Mouse (Mus musculus) hindbrain, postnatal 0 days (tissue): ENCODE data around the gene Itm2b. TPM values are rescaled to one million over a fixed set of nuclear protein-coding genes. Genes with fewer than 3 reads are reported as not detected.

Source experiments
- ATAC-seq: fragments of 200-750 bp; cut with Nextera tagmentation; 2 replicates; pipeline ENCODE4 v1.8.0; 2017; ENCODE audit warnings: mild to moderate bottlenecking, moderate TSS enrichment, moderate library complexity
- DNase-seq: peaks from one replicate; pipeline ENCODE4 v3.0.0-alpha.2; 2015; ENCODE audit warnings: low spot score
- H3K27ac ChIP-seq: fragments of 300-500 bp; sonication (generic); 2 replicates; pipeline ENCODE4 v1.5.1; 2014; ENCODE audit warnings: mild to moderate bottlenecking
- H3K27me3 ChIP-seq: fragments of 300-500 bp; sonication (generic); 2 replicates; pipeline ENCODE4 v1.6.1; 2014; ENCODE audit warnings: low read length, mixed read lengths; ENCODE audit not compliant: insufficient read depth
- H3K36me3 ChIP-seq: fragments of 300-500 bp; sonication (generic); 2 replicates; pipeline ENCODE4 v1.6.1; 2014; ENCODE audit warnings: low read length, mixed read lengths; ENCODE audit not compliant: insufficient read depth
- H3K4me1 ChIP-seq: fragments of 300-500 bp; sonication (generic); 2 replicates; pipeline ENCODE4 v1.6.1; 2014; ENCODE audit warnings: antibody characterized with exemption, low read length, mixed read lengths; ENCODE audit not compliant: insufficient read depth
- H3K4me2 ChIP-seq: fragments of 300-500 bp; sonication (generic); 2 replicates; pipeline ENCODE4 v1.6.1; 2014; ENCODE audit warnings: low read depth, mild to moderate bottlenecking, low read length, moderate library complexity, mixed read lengths
- H3K4me3 ChIP-seq: fragments of 300-500 bp; sonication (generic); 2 replicates; pipeline ENCODE4 v1.5.1; 2014; ENCODE audit warnings: low read length
- H3K9ac ChIP-seq: fragments of 300-500 bp; sonication (generic); replicated peaks from 2 replicates; pipeline ENCODE4 v1.6.1; 2014; ENCODE audit warnings: mild to moderate bottlenecking, low read length, moderate library complexity, mixed read lengths
- H3K9me3 ChIP-seq: fragments of 300-500 bp; sonication (generic); 2 replicates; pipeline ENCODE4 v1.6.1; 2016; ENCODE audit warnings: low read length, mixed read lengths
- CTCF ChIP-seq: IDR thresholded peaks from 2 replicates; pipeline ENCODE4 v1.5.1; 2016; ENCODE audit warnings: antibody characterized with exemption, control low read depth, low read depth
- WGBS: fragments of 180-500 bp; shearing (Covaris S2); extraction: QIAGEN DNeasy Blood & Tissue Kit; methylation state at CpG from one replicate; pipeline ENCODE4 v1.1.7; 2014; 5-methylcytosine and 5-hydroxymethylcytosine counted together
- polyA plus RNA-seq: library from polyadenylated mRNA; unstranded; fragments of >200 nt; fragmentation: Nextera tagmentation; extraction: Ambion mirVana; gene quantifications from 2 replicates; pipeline ENCODE4 v1.2.1, GENCODE M21; 2015
- total RNA-seq: library from RNA; depleted of rRNA; stranded (reverse); fragments of >200 nt; gene quantifications from 2 replicates; pipeline ENCODE4 v1.2.3, GENCODE M21; 2014

The Itm2b gene
- total and polyA plus RNA-seq, 2 experiments from 2014 or later = 446 to 1,059 TPM

- no peak overlapping the region for H3K9ac ChIP-seq
- no peaks in the 10 kb centered on the region for H3K27me3 ChIP-seq
- no peak for DNase-seq
- no peaks in the 10 kb centered on the region for H3K9me3 ChIP-seq
- no peak overlapping the region for H3K4me2 ChIP-seq
- H3K4me1 ChIP-seq = no peaks in the 10 kb centered on the region
- no peak overlapping the region for H3K27ac ChIP-seq
- no peak for ATAC-seq
- no peak for TF ChIP-seq CTCF
- 73% methylated on average over 3 of the region's 3 CpGs for WGBS
- no peaks in the 10 kb centered on the region for H3K36me3 ChIP-seq
- no peak overlapping the region for H3K4me3 ChIP-seq
These were observed 18.9 kb upstream of the Itm2b start for GRCm38 (mm10) chr14:73404016-73404415.

GRCm38 (mm10) chr14:73403351-73403750, 18.3 kb upstream of the Itm2b start:
- TF ChIP-seq CTCF = no peak
- no peaks in the 10 kb centered on the region for H3K36me3 ChIP-seq
- H3K4me1 ChIP-seq = no peaks in the 10 kb centered on the region
- no peaks in the 10 kb centered on the region for H3K9me3 ChIP-seq
- ATAC-seq (no peak), DNase-seq (no peak)
- no peak overlapping the region for H3K4me3 ChIP-seq
- no peak overlapping the region for H3K9ac ChIP-seq
- H3K4me2 ChIP-seq = no peak overlapping the region
- H3K27me3 ChIP-seq = no peaks in the 10 kb centered on the region
- no peak overlapping the region for H3K27ac ChIP-seq
- whole genome bisulfite sequencing = 63% methylated on average over 5 of the region's 5 CpGs

GRCm38 (mm10) chr14:73402296-73403035, 17.4 kb upstream of the Itm2b start:
- H3K4me2 ChIP-seq = no peak overlapping the region
- H3K9ac ChIP-seq = no peak overlapping the region
- TF ChIP-seq CTCF = no peak
- no peak overlapping the region for H3K4me3 ChIP-seq
- H3K27me3 ChIP-seq = no peaks in the 10 kb centered on the region
- H3K36me3 ChIP-seq = no peaks in the 10 kb centered on the region
- no peaks in the 10 kb centered on the region for H3K4me1 ChIP-seq
- H3K9me3 ChIP-seq = no peaks in the 10 kb centered on the region
- H3K27ac ChIP-seq = no peak overlapping the region
- DNase-seq = no peak
- ATAC-seq = no peak
- WGBS = 81% methylated on average over 11 of the region's 11 CpGs

GRCm38 (mm10) chr14:73401408-73401807, 16.3 kb upstream of the Itm2b start:
- DNase-seq (no peak), ATAC-seq (no peak)
- no peaks in the 10 kb centered on the region for H3K36me3 ChIP-seq
- no peak overlapping the region for H3K4me3 ChIP-seq
- no peaks in the 10 kb centered on the region for H3K9me3 ChIP-seq
- H3K27ac ChIP-seq = no peak overlapping the region
- TF ChIP-seq CTCF = no peak
- no peaks in the 10 kb centered on the region for H3K27me3 ChIP-seq
- no peaks in the 10 kb centered on the region for H3K4me1 ChIP-seq
- 76% methylated on average over 3 of the region's 3 CpGs for WGBS
- H3K4me2 ChIP-seq = no peak overlapping the region
- no peak overlapping the region for H3K9ac ChIP-seq

GRCm38 (mm10) chr14:73399866-73400618, 15.0 kb upstream of the Itm2b start:
- WGBS = 26% methylated on average over 15 of the region's 15 CpGs
- Histone ChIP-seq H3K36me3 (no peaks in the 10 kb centered on the region), H3K4me1 (no peaks in the 10 kb centered on the region), H3K27ac (0 out of 2 replicates have a peak overlapping the region, but pooled peaks have one; percentile 16), H3K27me3 (no peaks in the 10 kb centered on the region), H3K4me2 (no peak overlapping the region), H3K9ac (no peak overlapping the region), H3K4me3 (no peak overlapping the region), H3K9me3 (no peaks in the 10 kb centered on the region)
- ATAC-seq (no peak), DNase-seq (peak; percentile 32)
- TF ChIP-seq CTCF = no peak

- no peak for DNase-seq
- Histone ChIP-seq H3K27me3 (no peaks in the 10 kb centered on the region), H3K9me3 (no peaks in the 10 kb centered on the region), H3K4me3 (no peak overlapping the region), H3K36me3 (no peaks in the 10 kb centered on the region), H3K9ac (no peak overlapping the region), H3K4me1 (no peaks in the 10 kb centered on the region), H3K27ac (no peak overlapping the region), H3K4me2 (no peak overlapping the region)
- no peak for ATAC-seq
- WGBS = 70% methylated on average over 8 of the region's 8 CpGs
- TF ChIP-seq CTCF = no peak
These were observed 13.4 kb upstream of the Itm2b start for GRCm38 (mm10) chr14:73398367-73398996.
